In the genomic region with DNA sequence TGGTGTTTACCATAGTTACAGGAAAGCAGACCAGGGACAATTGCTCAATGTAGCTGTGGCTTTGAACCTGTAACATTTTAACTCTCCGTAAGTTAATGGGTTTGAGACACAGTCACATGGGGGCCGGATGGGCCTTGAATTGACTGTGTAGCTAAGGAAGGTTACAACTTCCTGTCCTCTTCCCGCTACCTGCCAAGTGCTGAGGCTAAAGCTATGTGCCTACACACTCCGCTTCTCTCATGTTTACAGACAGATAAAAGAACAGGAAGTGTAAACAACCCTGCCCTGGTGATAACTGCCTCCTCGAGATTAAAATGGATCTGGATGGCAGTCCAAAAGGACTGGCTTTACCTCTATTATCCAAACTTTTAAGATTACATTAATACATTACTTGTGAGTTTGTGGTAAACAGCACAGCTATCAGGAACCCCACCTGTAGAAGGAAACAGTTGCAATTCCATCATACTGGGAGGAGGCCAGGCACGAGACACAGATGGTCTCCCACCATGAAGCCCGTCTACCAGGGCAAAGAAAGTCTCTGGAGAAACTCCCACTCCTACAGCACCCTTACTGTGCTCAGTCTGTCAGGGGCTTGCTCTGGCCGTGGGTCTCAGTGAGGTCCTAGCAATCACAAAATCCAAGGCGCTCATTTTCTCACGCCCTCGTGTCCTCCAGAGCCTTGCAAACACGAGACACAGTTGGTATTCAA, we compare ENCODE assay signal across 8 mouse cellular contexts. TPM values are rescaled to one million over a fixed set of nuclear protein-coding genes. Genes with fewer than 3 reads are reported as not detected.
DNase-seq lines count a peak whose midpoint lies in the region; ATAC-seq and TF ChIP-seq lines count a peak whose summit lies in the region.

No protein-coding gene starts in this region.

- no peak for ATAC-seq in heart, embryonic 11.5 days (replicated peaks; ENCODE audit: insufficient number of reproducible peaks, low FRiP score, low TSS enrichment)
- ATAC-seq in hindbrain, embryonic 13.5 days (ENCODE audit: low FRiP score): no peak
- peak; percentile 57; the same call in 1 of the 2 replicates for ATAC-seq in liver, embryonic 14.5 days (ENCODE audit: insufficient read depth)

- DNase-seq in heart, adult 9 months (ENCODE audit: low spot score in 2 of 2): no peak
- peak; percentile 65 for DNase-seq in brain, adult 2 months (ENCODE audit: low read depth, low spot score)
- DNase-seq in liver, embryonic 14.5 days (ENCODE audit: low read depth in 3 of 3, low spot score in 3 of 3): peak in 1 of 3 experiments; percentile 6
- DNase-seq in left cerebral cortex, adult 8-10 months (ENCODE audit: low spot score in 2 of 2): no peak
- no peak for DNase-seq in urinary bladder, postnatal 36 days (ENCODE audit: low spot score in 2 of 2)
- no peak for DNase-seq in adipocyte (ENCODE audit: low spot score)

- H3K4me1 ChIP-seq in heart, embryonic 11.5 days (ENCODE audit: control insufficient read depth, insufficient read depth, low read length): peaks cover 9% of the 10 kb centered on the region
- peaks cover 8% of the 10 kb centered on the region for H3K4me1 ChIP-seq in hindbrain, embryonic 13.5 days (replicated peaks)
- H3K4me1 ChIP-seq in liver, embryonic 14.5 days (replicated peaks; ENCODE audit: control insufficient read depth in 2 of 2, insufficient read depth in 2 of 2, low read length in 1 of 2): peaks cover 5 to 12% of the 10 kb centered on the region in 2 experiments; a peak in 2 of 4 replicates

- TF ChIP-seq EP300 in liver, embryonic 14.5 days (IDR thresholded peaks at IDR 0.05; ENCODE audit: low read depth): no peak

- no peak for TF ChIP-seq CTCF in liver, embryonic 14.5 days (IDR thresholded peaks at IDR 0.05; ENCODE audit: low read depth)

- H3K9me3 ChIP-seq in heart, embryonic 11.5 days (replicated peaks; ENCODE audit: control insufficient read depth, low read length): no peaks in the 10 kb centered on the region
- H3K9me3 ChIP-seq in hindbrain, embryonic 13.5 days: no peaks in the 10 kb centered on the region
- H3K9me3 ChIP-seq in liver, embryonic 14.5 days (ENCODE audit: control insufficient read depth, low read length): no peaks in the 10 kb centered on the region

- H3K4me3 ChIP-seq in heart, embryonic 11.5 days (ENCODE audit: low read depth, low read length): peak overlapping the region; percentile 8; the same call in 1 of the 2 replicates
- no peak overlapping the region for H3K4me3 ChIP-seq in hindbrain, embryonic 13.5 days
- no peak overlapping the region for H3K4me3 ChIP-seq in liver, embryonic 14.5 days (ENCODE audit: insufficient read depth in 1 of 2, low read depth in 2 of 2, low read length in 2 of 2)

- H3K36me3 ChIP-seq in heart, embryonic 11.5 days (ENCODE audit: control insufficient read depth, insufficient read depth, low read length): no peaks in the 10 kb centered on the region
- H3K36me3 ChIP-seq in hindbrain, embryonic 13.5 days: no peaks in the 10 kb centered on the region
- no peaks in the 10 kb centered on the region for H3K36me3 ChIP-seq in liver, embryonic 14.5 days (replicated peaks; ENCODE audit: control insufficient read depth, insufficient read depth, low read depth)

- H3K4me2 ChIP-seq in heart, embryonic 11.5 days: peak overlapping the region; percentile 52
- no peak overlapping the region for H3K4me2 ChIP-seq in hindbrain, embryonic 13.5 days
- H3K4me2 ChIP-seq in liver, embryonic 14.5 days (ENCODE audit: low read depth): no peak overlapping the region

- 30% methylated on average over 12 of the region's 12 CpGs for WGBS in heart, embryonic 11.5 days (ENCODE audit: insufficient replicate concordance)
- 54% methylated on average over 12 of the region's 12 CpGs for WGBS in hindbrain, embryonic 13.5 days
- WGBS in liver, embryonic 14.5 days (ENCODE audit: insufficient replicate concordance): 26% methylated on average over 12 of the region's 12 CpGs

- H3K9ac ChIP-seq in heart, embryonic 11.5 days (ENCODE audit: low read depth, low read length): peak overlapping the region; percentile 50
- no peak overlapping the region for H3K9ac ChIP-seq in hindbrain, embryonic 13.5 days
- no peak overlapping the region for H3K9ac ChIP-seq in liver, embryonic 14.5 days (replicated peaks)

- no peaks in the 10 kb centered on the region for H3K27me3 ChIP-seq in heart, embryonic 11.5 days (ENCODE audit: control insufficient read depth, insufficient read depth, low read length)
- no peaks in the 10 kb centered on the region for H3K27me3 ChIP-seq in hindbrain, embryonic 13.5 days
- H3K27me3 ChIP-seq in liver, embryonic 14.5 days (ENCODE audit: control insufficient read depth, insufficient read depth, low read length): no peaks in the 10 kb centered on the region

- H3K27ac ChIP-seq in heart, embryonic 11.5 days (ENCODE audit: low read depth, low read length): no peak overlapping the region
- peak overlapping the region; percentile 48; the same call in 1 of the 2 replicates for H3K27ac ChIP-seq in hindbrain, embryonic 13.5 days
- H3K27ac ChIP-seq in liver, embryonic 14.5 days: no peak overlapping the region

RNA-seq across cellular contexts. Expression of a gene that starts 54.7 kb away (rescaled TPM):
- polyA plus RNA-seq in heart, embryonic 11.5 days (2014; fragmentation: Nextera tagmentation; extraction: Ambion mirVana): 22.2 and 26.7 TPM in 2 replicates
- 37.0 and 40.0 TPM in 2 replicates for polyA plus RNA-seq in hindbrain, embryonic 13.5 days (2015; fragmentation: Nextera tagmentation; extraction: Ambion mirVana)
- 5.3 and 8.5 TPM in 2 replicates for polyA plus RNA-seq in liver, embryonic 14.5 days (2012; rRNA removed)
- polyA plus RNA-seq in liver, embryonic 14.5 days (2014; fragmentation: Nextera tagmentation; extraction: Ambion mirVana): 9.2 and 10.3 TPM in 2 replicates
- 100 to 1,000 TPM; 107 to 165 (median 138) TPM for total RNA-seq in left cerebral cortex, adult 8-10 months (2022)
